Mouse (Mus musculus): ENCODE results near the gene Tars2. TPM values are rescaled to one million over a fixed set of nuclear protein-coding genes. Genes with fewer than 3 reads are reported as not detected.

Tars2 gene
- total and polyA plus RNA-seq, 3 experiments, result 141 to 237 TPM; not detected in 1

DNA sequence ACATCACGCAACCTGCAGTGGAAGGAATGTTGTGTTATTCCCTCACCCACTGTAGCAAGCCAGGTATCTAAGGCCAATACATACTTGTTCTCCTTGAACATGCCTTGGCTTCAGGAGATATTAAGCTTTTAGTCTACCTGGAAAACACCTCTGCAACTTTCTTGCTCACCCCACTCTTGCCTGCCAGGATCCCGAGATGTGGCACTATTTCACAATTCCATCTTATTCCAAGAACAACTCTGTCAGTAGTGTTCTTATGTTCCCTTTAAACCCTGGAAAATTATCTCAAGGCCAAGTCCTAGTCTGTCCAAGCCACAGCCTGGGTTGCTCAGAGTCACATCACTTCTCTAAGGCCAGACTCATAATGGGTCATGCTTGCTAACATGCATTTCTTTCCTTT lies 3.2 kb downstream of the Tars2 start:
- H3K27me3 ChIP-seq (ENCODE audit: control insufficient read depth in 1 of 2, insufficient read depth in 2 of 2, low read length in 2 of 2), result no peaks in the 10 kb centered on the region
- H3K4me3 ChIP-seq (ENCODE audit: control insufficient read depth in 1 of 2, insufficient read depth in 1 of 2, low read depth in 2 of 2, low read length in 2 of 2), result no peak overlapping the region
- H3K36me3 ChIP-seq (ENCODE audit: control insufficient read depth in 1 of 2, insufficient read depth in 2 of 2, low read length in 2 of 2), result peaks cover 14% of the 10 kb centered on the region in 2 experiments
- TF ChIP-seq USF1 (IDR thresholded peaks at IDR 0.05; ENCODE audit: low read depth, low read length), result no peak
- TF ChIP-seq E2F4 (IDR thresholded peaks at IDR 0.05; ENCODE audit: borderline replicate concordance, low read depth, low read length), result no peak
- TF ChIP-seq POLR2A (IDR thresholded peaks at IDR 0.05; ENCODE audit: control insufficient read depth in 1 of 2, insufficient read depth in 1 of 2, low read depth in 1 of 2, low read length in 2 of 2, poor library complexity in 1 of 2), result no peak
- no peak for TF ChIP-seq ETS1 (IDR thresholded peaks at IDR 0.05; ENCODE audit: low read depth, low read length)
- TF ChIP-seq MAFK (IDR thresholded peaks at IDR 0.05; ENCODE audit: borderline replicate concordance, low read depth, low read length), result no peak
- no peak for TF ChIP-seq ELF1 (IDR thresholded peaks at IDR 0.05; ENCODE audit: low read depth, low read length)
- TF ChIP-seq GATA1 (IDR thresholded peaks at IDR 0.05; ENCODE audit: low read depth, low read length), result no peak
- TF ChIP-seq HCFC1 (IDR thresholded peaks at IDR 0.05; ENCODE audit: low read depth, low read length), result no peak
- no peak for TF ChIP-seq MXI1 (IDR thresholded peaks at IDR 0.05; ENCODE audit: low read depth, low read length)
- no peak overlapping the region for H3K9ac ChIP-seq (ENCODE audit: control insufficient read depth, low read depth, low read length, poor library complexity, severe bottlenecking)
- no peaks in the 10 kb centered on the region for H3K9me3 ChIP-seq (replicated peaks; ENCODE audit: insufficient read depth, low read length)
- H3K4me1 ChIP-seq (ENCODE audit: control insufficient read depth in 1 of 2, insufficient read depth in 2 of 2, low read length in 2 of 2), result peaks cover 0 to 5% of the 10 kb centered on the region in 2 experiments; a peak in 3 of 4 replicates
- H3K79me2 ChIP-seq (ENCODE audit: control insufficient read depth, insufficient read depth, low read length, poor library complexity), result peaks cover 14% of the 10 kb centered on the region
- H3K27ac ChIP-seq (ENCODE audit: control insufficient read depth, low read depth, low read length), result no peak overlapping the region
- DNase-seq (ENCODE audit: low read depth, low spot score), result no peak

DNA sequence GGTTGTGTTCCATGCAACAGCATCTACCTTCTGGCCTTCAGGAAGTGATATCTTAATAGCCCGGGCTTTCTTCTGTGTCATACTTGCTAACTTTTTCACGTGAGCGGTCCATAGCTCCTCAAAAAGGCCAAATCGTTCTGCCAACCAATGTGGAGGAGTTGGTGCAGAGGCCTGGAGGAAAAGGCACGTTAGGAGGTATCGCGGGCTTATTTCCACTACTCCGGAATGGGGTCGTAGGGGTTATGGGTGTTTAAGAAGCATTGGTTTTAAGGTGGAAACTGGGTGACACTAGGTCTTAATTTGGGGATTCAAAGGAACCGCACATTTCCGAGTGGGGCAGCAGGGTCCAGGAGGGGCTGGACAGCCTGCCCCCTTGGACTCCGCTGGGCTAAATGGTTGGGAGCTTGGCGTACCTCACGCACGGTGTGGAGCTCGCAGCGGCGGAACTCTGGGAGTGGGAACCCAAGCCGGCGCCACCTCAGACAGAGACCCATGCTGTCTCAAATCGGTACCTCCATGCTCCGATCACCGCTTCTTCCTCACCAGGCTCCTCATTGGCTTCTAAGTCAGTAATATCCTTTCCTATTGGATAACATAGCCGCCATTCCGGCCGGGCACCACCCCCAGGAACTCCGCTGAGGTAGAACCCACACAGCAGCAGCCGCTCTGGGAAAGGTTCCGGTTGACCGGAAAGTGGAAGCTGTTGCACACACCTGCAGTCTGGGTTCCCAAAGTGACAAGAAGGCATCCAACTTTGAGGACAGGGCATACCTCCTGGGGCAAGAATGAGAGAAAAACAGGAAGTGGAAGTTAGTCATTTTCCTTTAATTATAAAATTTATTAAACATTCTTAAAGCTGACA lies 5.4 kb downstream of the Tars2 start:
- H3K9ac ChIP-seq (ENCODE audit: control insufficient read depth, low read depth, low read length, poor library complexity, severe bottlenecking), result peak overlapping the region; percentile 74
- H3K27me3 ChIP-seq (ENCODE audit: control insufficient read depth in 1 of 2, insufficient read depth in 2 of 2, low read length in 2 of 2), result no peaks in the 10 kb centered on the region
- H3K79me2 ChIP-seq (ENCODE audit: control insufficient read depth, insufficient read depth, low read length, poor library complexity), result peaks cover 14% of the 10 kb centered on the region
- H3K4me3 ChIP-seq (ENCODE audit: control insufficient read depth in 1 of 2, insufficient read depth in 1 of 2, low read depth in 2 of 2, low read length in 2 of 2), result peak overlapping the region; percentile 63 to 78
- H3K9me3 ChIP-seq (replicated peaks; ENCODE audit: insufficient read depth, low read length), result no peaks in the 10 kb centered on the region
- H3K27ac ChIP-seq (ENCODE audit: control insufficient read depth, low read depth, low read length), result peak overlapping the region; percentile 73
- peaks cover 0 to 5% of the 10 kb centered on the region in 2 experiments; a peak in 3 of 4 replicates for H3K4me1 ChIP-seq (ENCODE audit: control insufficient read depth in 1 of 2, insufficient read depth in 2 of 2, low read length in 2 of 2)
- DNase-seq (ENCODE audit: low read depth, low spot score), result peak; percentile 100
- H3K36me3 ChIP-seq (ENCODE audit: control insufficient read depth in 1 of 2, insufficient read depth in 2 of 2, low read length in 2 of 2), result peaks cover 14 to 24% of the 10 kb centered on the region in 2 experiments
- no peak for TF ChIP-seq MAFK (IDR thresholded peaks at IDR 0.05; ENCODE audit: borderline replicate concordance, low read depth, low read length)
- TF ChIP-seq NELFE (IDR thresholded peaks at IDR 0.05; ENCODE audit: low read depth, low read length), result peak; percentile 99
- TF ChIP-seq MYB (IDR thresholded peaks at IDR 0.05; ENCODE audit: low read depth, low read length), result no peak
- TF ChIP-seq UBTF (IDR thresholded peaks at IDR 0.05; ENCODE audit: borderline replicate concordance, insufficient read depth, low read depth, low read length), result no peak; the same call in 1 of the 2 replicates
- peak; percentile 58; the same call in 1 of the 2 replicates for TF ChIP-seq BHLHE40 (IDR thresholded peaks at IDR 0.05; ENCODE audit: borderline replicate concordance, low read depth, low read length)
- TF ChIP-seq TCF12 (IDR thresholded peaks at IDR 0.05; ENCODE audit: low read depth, low read length), result peak; percentile 94
- TF ChIP-seq ZNF384 (IDR thresholded peaks at IDR 0.05; ENCODE audit: low read depth, low read length), result peak; percentile 77; the same call in 1 of the 2 replicates
- TF ChIP-seq SIN3A (IDR thresholded peaks at IDR 0.05; ENCODE audit: low read length), result peak; percentile 98
- TF ChIP-seq CHD2 (IDR thresholded peaks at IDR 0.05; ENCODE audit: low read length), result peak; percentile 94
- TF ChIP-seq ZMIZ1 (IDR thresholded peaks at IDR 0.05; ENCODE audit: low read depth, low read length), result peak; percentile 93
- peak; percentile 97 for TF ChIP-seq MAX (IDR thresholded peaks at IDR 0.05; ENCODE audit: low read length)
- TF ChIP-seq EP300 (IDR thresholded peaks at IDR 0.05; ENCODE audit: low read depth in 1 of 2, low read length in 2 of 2), result peak in 1 of 2 experiments; percentile 68; a peak in 2 of 4 replicates
- no peak for TF ChIP-seq ZC3H11A (IDR thresholded peaks at IDR 0.05; ENCODE audit: low read depth, low read length)
- TF ChIP-seq ETS1 (IDR thresholded peaks at IDR 0.05; ENCODE audit: low read depth, low read length), result peak; percentile 70; the same call in 1 of the 2 replicates
- TF ChIP-seq MAZ (IDR thresholded peaks at IDR 0.05; ENCODE audit: low read depth, low read length), result peak; percentile 93
- no peak for TF ChIP-seq CTCF (IDR thresholded peaks at IDR 0.05 in 2 of 3, conservative IDR thresholded peaks at IDR 0.05 in 1 of 3; ENCODE audit: control insufficient read depth in 1 of 3, insufficient read depth in 1 of 3, low read depth in 2 of 3, low read length in 3 of 3, poor library complexity in 1 of 3, severe bottlenecking in 1 of 3)
- TF ChIP-seq USF2 (IDR thresholded peaks at IDR 0.05; ENCODE audit: borderline replicate concordance in 1 of 2, insufficient read depth in 1 of 2, low read depth in 1 of 2, low read length in 2 of 2), result no peak
- TF ChIP-seq MYC (IDR thresholded peaks at IDR 0.05; ENCODE audit: low read depth, low read length), result peak; percentile 99
- peak; percentile 43; the same call in 1 of the 2 replicates for TF ChIP-seq NRF1 (IDR thresholded peaks at IDR 0.05; ENCODE audit: insufficient read depth, low read depth, low read length, poor library complexity, severe bottlenecking)
- peak; percentile 90 for TF ChIP-seq E2F4 (IDR thresholded peaks at IDR 0.05; ENCODE audit: borderline replicate concordance, low read depth, low read length)
- TF ChIP-seq ZKSCAN1 (IDR thresholded peaks at IDR 0.05; ENCODE audit: low read depth, low read length), result no peak; the same call in 1 of the 2 replicates
- peak; percentile 64; the same call in 1 of the 2 replicates for TF ChIP-seq JUND (IDR thresholded peaks at IDR 0.05; ENCODE audit: low read depth, low read length)
- peak; percentile 96 for TF ChIP-seq TBP (IDR thresholded peaks at IDR 0.05; ENCODE audit: low read depth, low read length)
